Mouse (Mus musculus) spleen, postnatal 14 days (tissue): ENCODE measurements around the gene Cask.

Source experiments
- DNase-seq, 2 experiments: peaks; one replicate each; pipeline ENCODE4 v3.0.0; 2021 to 2022; ENCODE audit warnings: low spot score in 2 of 2

Cask gene

GRCm38 (mm10) chrX:13467121-13467571 lies 384.0 kb downstream of the Cask start:
- no peak for DNase-seq
